Mouse (Mus musculus): ENCODE data around the gene Olfr739.

Gene Olfr739

GRCm38 (mm10) chr14:50418326-50418725, at the start of gene Olfr739:
Olfr739 (plus strand) TSS chr14:50418626.
- no peak for DNase-seq (ENCODE audit: extremely low spot score)

GRCm38 (mm10) chr14:50380863-50381262, 37.6 kb upstream of the Olfr739 start, which contains the start of gene Olfr736:
Olfr736 (plus strand) TSS chr14:50381163.
- DNase-seq (ENCODE audit: extremely low spot score): no peak

- no peak for DNase-seq (ENCODE audit: extremely low spot score)
Measured at GRCm38 (mm10) chr14:50407268-50407667, 11.2 kb upstream of the Olfr739 start, which contains the start of gene Olfr738. Olfr738 (plus strand) TSS chr14:50407568.

- DNase-seq (ENCODE audit: extremely low spot score): no peak
Measured at GRCm38 (mm10) chr14:50445245-50445644, 26.8 kb downstream of the Olfr739 start, which contains the start of gene Olfr740. Olfr740 (plus strand) TSS chr14:50445545.

- no peak for DNase-seq (ENCODE audit: extremely low spot score)
Measured at GRCm38 (mm10) chr14:50472438-50472837, 54.0 kb downstream of the Olfr739 start, which contains the start of gene Olfr741. Olfr741 (plus strand) TSS chr14:50472738.

Measured in embryo, embryonic 9.5 days (tissue).